Comparison of ENCODE assay signal across 9 mouse cellular contexts in the genomic region with DNA sequence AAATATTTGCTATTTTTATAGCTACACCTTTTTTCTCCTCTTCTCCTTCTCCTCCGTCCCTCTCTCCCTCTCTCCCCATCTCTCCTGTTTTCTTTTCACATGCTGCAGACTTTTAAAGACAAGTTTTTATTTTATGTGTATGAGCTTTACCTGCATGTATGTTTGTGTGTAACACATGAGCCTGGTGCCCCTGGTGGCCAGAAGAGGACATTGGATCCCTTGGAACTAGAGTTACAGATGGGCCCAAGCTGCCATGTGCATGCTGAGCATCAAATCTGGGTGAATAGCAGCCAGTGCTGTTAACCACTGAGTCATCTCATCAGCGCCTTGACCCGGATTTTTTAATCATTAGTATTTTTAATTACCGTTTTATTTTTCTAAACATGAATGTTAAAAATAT. TPM values are rescaled to one million over a fixed set of nuclear protein-coding genes. Genes with fewer than 3 reads are reported as not detected.
DNase-seq lines count a peak whose midpoint lies in the region; ATAC-seq and TF ChIP-seq lines count a peak whose summit lies in the region.
"Had no signal": no experiment of that assay in that cellular context is flagged by ENCODE, and none has a peak within 500 bp of the region (broad histone marks: within the 10 kb centered on the region; RNA-seq: fewer than 3 reads in every experiment).

No protein-coding gene starts in this region.

- no peak overlapping the region for H3K27ac ChIP-seq in heart, adult 2 months
- H3K27ac ChIP-seq: midbrain, embryonic 12.5 days had no signal

- intact Hi-C loops in heart, adult 2 months (cut with DNase I), result loop anchor here (5.0 kb wide), 1 partner anchor 284 kb away; no protein-coding TSS in a partner anchor

- H3K36me3 ChIP-seq in heart, adult 2 months (ENCODE audit: control insufficient read depth, insufficient read depth, low read length), result no peaks in the 10 kb centered on the region
- H3K36me3 ChIP-seq: midbrain, embryonic 12.5 days had no signal

- peak; percentile 68 for TF ChIP-seq CTCF in heart, adult 2 months (IDR thresholded peaks at IDR 0.05)

- no peak for ATAC-seq in erythroid progenitor cell, adult 5-6 weeks (replicated peaks; ENCODE audit: low FRiP score, poor library complexity, severe bottlenecking)

- WGBS in heart, adult 2 months, result 72% methylated on average over 4 of the region's 4 CpGs

- TF ChIP-seq POLR2A in heart, adult 2 months (IDR thresholded peaks at IDR 0.05; ENCODE audit: insufficient read depth, low read depth, low read length), result no peak

- no peak for DNase-seq in heart, adult 2 months
- no peak for DNase-seq in heart, adult 18-20 months
- DNase-seq in 3T3-L1 (ENCODE audit: low read depth, low spot score) (peak; percentile 44), ES-CJ7 (ENCODE audit: low read depth, low spot score) (peak; percentile 27)
- peak; percentile 38 to 46 for DNase-seq in kidney, postnatal 25 days
- DNase-seq in thymus, postnatal 25 days, result peak; percentile 60
- no peak for DNase-seq in urinary bladder, postnatal 25 days (ENCODE audit: low spot score)

- no peak overlapping the region for H3K9ac ChIP-seq in heart, adult 2 months (ENCODE audit: low read depth, low read length)
- H3K9ac ChIP-seq: midbrain, embryonic 12.5 days had no signal

- no peak for TF ChIP-seq EP300 in heart, adult 2 months (IDR thresholded peaks at IDR 0.05; ENCODE audit: insufficient read depth, low read depth, low read length)

- no peak overlapping the region for H3K4me3 ChIP-seq in heart, adult 2 months
- H3K4me3 ChIP-seq: midbrain, embryonic 12.5 days had no signal

- no peaks in the 10 kb centered on the region for H3K27me3 ChIP-seq in heart, adult 2 months (ENCODE audit: control insufficient read depth, insufficient read depth, low read length)
- H3K27me3 ChIP-seq: midbrain, embryonic 12.5 days had no signal

- H3K4me1 ChIP-seq in heart, adult 2 months (ENCODE audit: control insufficient read depth, insufficient read depth, low read length), result peaks cover 1% of the 10 kb centered on the region
- H3K4me1 ChIP-seq: midbrain, embryonic 12.5 days had no signal

- H3K79me2 ChIP-seq in heart, adult 2 months (replicated peaks; ENCODE audit: control insufficient read depth, insufficient read depth, low read length), result no peaks in the 10 kb centered on the region

RNA-seq across cellular contexts. Expression of a gene that starts 42.9 kb away (rescaled TPM):
- total RNA-seq in heart, adult 2 months (2021), result not detected
- 0.06 TPM in 1 of 2 replicates, not detected in the other for polyA plus RNA-seq in heart, adult 2 months (2012; rRNA removed)
- under 1 TPM in 1 of 2 experiments, not detected in 1; 0.18 TPM for total RNA-seq in heart, adult 18-20 months (2021)
- not detected in 2 replicates for total RNA-seq in erythroid progenitor cell, adult 5-6 weeks (2015; ENCODE audit: low replicate concordance)
- not detected in 2 replicates for total RNA-seq in erythroid progenitor cell, adult 5-6 weeks (2017; ENCODE audit: low replicate concordance)

Comparison
In these comparisons a context has a peak if more than half of its experiments do, and no peak if none do; other contexts are left out.
1. DNase-seq: peak in 3T3-L1 (single experiment), ES-CJ7 (single experiment), kidney, postnatal 25 days (2 of 2) and thymus, postnatal 25 days (single experiment); none in heart, adult 2 months (0 of 2), heart, adult 18-20 months (0 of 2) and urinary bladder, postnatal 25 days (single experiment).